Mouse (Mus musculus): ENCODE measurements around the gene Nln. TPM values are rescaled to one million over a fixed set of nuclear protein-coding genes. Genes with fewer than 3 reads are reported as not detected.

The Nln gene
- total RNA-seq, 4 experiments from 2014 or later, result 10.5 to 13.8 (median 11.0) TPM

DNA sequence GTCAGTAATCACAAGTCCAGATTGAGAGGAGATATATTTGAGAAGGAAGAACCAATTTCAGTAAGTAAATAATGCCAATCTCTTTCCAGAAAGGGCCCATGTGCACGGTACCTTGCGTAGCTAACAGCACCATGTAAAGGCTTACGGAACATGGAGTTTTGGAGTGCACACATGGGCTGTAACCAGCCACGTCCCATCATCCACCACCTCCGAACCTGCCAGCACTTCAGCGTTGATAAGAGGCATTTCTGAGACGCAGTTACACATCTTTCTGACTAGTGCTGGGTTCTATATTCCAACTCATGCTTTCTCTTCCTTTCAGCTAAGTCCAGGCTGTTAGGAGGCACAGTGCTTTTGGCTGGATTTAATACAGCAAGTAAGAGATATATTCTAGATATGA, 12.2 kb downstream of the Nln start:
- DNase-seq (ENCODE audit: low spot score), result no peak

DNA sequence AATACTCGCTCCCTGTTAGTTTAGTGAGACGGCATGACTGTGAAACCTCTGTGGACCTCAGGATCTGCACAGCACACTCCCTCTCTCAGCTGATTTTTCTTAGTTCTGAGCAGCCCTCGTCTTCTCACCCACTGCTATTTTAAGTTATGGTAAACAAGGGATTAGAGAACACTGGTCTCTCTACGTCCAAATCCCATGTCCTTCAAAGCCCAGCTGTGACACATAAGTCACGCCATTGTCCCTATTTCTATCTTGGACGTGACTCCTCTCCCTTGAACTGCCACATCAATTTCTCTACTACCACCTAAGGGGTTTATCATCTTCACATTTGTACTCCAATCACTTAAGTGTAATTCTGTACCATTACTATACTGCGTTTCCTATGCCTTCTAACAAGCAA, 13.5 kb downstream of the Nln start:
- no peak for DNase-seq (ENCODE audit: low spot score)

DNA sequence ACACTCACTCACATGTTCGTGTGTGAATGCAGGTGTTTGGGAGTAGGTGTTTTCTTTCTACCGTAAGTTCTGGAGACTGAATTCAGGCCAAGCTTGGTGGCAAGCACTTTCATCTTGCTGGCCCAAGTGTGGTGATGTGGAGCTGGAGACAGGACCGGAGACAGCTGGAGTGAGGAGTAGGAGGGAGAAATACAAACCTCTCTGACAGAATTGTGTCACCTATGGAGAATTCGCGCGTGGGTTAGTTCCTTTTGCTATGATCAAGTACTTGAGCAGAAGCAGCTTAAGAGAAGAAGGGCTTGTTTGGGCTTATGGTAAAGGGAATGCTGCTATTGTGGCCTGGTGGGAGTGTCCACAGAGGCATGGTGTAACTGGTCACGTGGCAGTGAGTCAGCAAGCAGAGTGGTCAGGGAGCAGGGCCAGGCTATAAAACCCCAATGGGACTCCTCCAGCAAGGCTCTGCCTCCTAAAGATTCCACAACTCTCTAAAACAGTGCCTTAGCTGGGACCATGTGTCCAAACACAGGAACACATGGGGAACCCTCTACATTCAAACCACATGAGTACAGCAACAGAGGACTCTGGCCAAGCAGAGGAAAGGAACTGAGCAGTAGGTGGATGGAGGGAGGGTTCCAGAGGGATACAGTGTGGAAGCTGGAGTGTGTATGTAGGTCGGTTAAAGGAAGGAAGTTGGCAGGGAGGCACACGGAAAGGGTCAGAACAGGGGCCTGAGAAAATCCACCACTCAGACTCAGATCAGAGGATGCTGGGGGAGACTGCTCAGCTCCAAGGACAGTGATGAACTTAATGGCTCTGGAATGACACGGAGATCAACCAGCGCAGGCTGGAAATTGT, 14.7 kb downstream of the Nln start:
- peak; percentile 19 for DNase-seq (ENCODE audit: low spot score)

DNA sequence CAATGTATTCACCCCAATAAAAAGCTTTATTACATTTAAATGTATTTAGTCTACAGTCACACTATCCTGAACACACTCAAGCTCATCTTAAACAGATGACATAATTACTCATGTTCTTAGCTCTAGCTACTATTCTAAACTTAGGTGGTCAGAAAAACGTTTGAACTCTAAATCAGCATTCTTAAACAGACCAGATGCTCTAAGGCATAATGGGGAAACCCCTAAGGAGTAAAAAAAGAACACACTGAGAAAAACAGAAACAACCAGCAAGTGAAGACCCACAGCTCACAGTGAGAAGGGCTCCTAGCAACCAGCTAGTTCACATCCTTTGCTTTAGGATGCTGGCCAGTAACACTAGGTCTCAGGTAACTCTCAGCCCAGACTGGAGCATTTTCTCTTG, 17.7 kb downstream of the Nln start:
- DNase-seq (ENCODE audit: low spot score), result no peak

DNA sequence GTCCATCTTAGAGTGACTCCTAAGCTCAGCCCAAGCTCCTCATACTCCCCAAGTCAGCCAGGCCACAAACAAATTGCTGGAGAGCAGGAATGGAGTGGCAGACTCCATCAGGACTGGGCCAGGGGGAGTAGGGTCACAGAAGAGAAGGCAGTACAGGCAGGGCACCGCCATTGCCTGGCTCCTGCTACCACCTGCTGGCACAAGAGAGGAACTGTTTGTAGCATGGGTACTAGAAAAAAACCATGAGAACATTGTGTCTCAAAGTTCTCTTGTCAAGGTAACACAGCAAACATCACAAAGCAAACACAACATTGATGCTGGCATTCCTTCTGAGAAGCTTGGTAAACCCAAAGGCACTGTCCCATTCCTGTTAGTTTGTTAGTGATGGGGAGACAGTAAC, 20.0 kb downstream of the Nln start:
- DNase-seq (ENCODE audit: low spot score), result peak; percentile 24

DNA sequence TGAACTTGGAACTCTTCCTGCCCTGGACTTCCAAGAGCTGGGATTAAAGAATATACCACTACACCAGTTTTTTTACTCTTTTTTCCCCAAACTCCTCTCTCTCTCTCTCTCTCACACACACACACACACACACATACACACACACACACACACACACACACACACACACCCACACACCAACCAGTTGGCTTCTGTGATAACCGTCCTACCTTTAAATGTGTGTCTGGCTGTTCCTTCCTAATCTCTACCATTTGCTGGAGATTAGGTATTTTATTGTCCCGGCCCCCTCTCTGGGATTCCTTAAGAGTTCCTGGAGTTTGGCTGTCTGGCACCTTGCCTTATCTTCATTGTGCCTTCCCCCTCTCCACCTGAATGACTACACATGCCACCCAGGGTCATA, 24.8 kb downstream of the Nln start:
- no peak for DNase-seq (ENCODE audit: low spot score)

DNA sequence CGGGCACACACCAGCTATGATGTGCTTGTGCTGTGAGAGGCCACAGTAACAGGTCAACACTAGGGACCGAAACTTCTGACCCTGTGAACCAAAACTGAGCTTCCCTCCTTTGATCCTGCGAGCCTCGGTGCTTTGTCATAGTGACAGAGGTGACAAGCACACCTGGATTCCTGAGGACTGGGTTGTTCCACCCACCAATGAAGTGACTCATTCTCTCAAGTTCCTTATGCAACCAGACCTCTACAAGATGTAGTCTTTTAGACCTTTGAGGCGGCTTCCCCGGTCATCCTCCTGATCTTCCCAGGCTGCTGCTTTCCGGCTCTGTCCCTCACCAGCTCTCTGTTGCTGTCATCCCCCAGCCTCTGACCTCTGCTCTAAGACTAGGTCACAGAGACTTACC, 26.9 kb downstream of the Nln start:
- DNase-seq (ENCODE audit: low spot score), result no peak

DNA sequence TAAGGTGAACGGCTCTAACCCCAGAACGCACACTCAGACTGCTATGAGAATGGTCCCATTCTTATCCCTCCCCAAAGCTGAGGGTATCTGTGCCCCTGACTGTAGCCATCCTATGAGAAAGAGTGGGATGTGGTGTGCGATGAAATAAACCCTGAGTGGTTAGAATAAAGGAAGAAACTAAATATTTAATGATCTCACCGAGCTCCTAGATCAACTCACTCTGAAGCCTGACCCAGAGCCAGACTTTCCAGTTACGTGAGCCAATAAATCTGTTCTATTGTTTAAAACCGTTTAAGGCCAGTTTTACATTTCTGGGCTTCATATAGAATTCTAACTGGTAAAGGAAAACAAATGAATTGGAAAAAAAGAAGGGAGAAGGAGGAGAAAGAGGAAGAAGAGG, 32.4 kb downstream of the Nln start:
- no peak for DNase-seq (ENCODE audit: low spot score)

DNA sequence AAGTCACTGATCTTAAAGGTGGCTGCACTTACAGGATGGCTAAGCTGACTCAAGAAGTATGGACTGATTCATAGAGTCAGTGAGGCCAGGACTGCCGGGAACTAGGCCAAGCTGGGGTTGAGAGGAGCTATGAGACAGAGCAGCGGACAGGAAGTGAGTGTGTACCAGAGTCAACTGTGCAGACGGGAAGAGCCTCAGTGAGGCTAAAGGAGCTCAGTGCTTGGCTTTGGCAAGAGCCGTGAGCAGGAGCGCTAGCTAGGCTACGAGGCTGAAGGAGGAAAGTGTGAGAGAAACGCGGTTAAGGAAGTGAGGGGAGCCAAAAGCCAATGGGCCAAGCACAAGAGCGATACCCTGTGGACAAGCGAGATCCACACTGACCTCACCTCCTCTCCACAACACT, 34.7 kb downstream of the Nln start:
- peak; percentile 57 for DNase-seq (ENCODE audit: low spot score)

DNA sequence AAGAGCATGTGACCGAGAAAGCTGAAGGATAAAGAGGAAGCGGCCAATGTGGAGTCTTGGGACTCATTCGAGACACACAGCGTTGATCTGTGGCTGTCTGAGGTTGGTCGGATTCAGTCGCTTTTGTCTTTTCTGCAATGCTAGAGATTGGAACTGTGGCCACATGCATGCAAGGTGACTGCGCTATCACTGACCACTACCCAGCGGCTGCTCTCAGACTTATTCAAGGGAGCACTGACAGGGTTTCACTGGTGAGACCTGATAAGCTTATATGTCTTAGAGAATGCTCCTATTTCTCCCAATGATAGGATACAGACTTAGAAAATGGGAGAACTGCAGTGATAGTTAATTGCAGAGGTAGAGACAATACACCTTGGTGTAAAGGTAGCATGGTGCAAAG, 35.2 kb downstream of the Nln start:
- no peak for DNase-seq (ENCODE audit: low spot score)

DNA sequence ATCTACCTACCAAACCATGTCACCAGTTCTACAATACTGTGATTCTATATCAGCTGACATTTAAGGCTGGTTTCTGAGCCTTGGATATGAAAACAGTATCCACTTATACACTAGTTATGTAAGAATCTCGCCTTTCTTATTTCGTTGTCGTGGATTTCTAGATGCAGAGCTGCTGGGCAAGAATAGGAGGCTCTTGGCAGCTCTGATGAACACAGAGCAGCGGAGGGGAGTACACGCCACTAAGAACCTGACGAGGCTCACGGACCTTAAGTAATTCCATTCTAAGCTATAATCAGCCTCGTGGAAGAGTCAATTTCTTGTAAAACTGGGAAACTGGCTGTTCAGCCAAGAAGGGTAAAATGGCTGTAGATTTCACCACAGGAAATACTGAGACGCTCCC, 37.1 kb downstream of the Nln start:
- DNase-seq (ENCODE audit: low spot score), result no peak

DNA sequence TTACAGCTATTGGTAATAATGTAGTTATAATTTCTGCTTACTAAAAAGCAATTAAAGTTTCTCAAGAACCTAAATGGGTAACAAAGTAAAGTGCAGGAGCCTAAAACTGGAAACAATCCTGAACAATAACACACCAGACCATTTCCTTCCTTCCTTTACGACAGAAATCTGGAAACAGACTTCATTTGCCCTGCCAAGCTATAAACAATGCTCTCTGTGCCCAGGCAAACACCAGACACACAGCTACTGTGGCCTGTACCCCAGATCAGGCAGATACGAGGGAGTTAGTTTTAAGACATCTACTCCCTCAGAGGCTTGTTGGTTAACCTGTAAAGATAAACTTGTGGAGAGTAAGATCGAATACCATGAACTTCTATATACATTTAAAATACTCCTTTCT, 38.7 kb downstream of the Nln start:
- no peak for DNase-seq (ENCODE audit: low spot score)

DNA sequence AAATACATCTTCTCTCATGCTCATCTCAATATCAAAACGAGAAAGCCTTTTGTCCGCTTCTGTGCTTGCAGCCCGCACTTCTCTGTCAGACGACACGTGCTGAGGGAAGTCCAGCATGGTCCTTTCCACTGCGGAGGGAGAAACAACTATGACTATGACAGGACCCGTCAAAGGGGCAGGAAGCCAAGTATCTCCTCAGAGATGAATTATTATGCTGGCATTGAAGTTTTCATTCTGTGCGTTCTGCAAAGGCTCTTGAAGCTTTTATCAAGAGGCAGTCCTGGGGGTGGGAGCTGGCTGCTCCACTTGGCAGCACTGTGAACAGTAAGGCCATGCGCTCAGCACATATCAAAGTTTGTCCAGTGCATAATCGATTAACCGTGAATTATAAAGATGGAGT, 40.2 kb downstream of the Nln start:
- DNase-seq (ENCODE audit: low spot score), result no peak

DNA sequence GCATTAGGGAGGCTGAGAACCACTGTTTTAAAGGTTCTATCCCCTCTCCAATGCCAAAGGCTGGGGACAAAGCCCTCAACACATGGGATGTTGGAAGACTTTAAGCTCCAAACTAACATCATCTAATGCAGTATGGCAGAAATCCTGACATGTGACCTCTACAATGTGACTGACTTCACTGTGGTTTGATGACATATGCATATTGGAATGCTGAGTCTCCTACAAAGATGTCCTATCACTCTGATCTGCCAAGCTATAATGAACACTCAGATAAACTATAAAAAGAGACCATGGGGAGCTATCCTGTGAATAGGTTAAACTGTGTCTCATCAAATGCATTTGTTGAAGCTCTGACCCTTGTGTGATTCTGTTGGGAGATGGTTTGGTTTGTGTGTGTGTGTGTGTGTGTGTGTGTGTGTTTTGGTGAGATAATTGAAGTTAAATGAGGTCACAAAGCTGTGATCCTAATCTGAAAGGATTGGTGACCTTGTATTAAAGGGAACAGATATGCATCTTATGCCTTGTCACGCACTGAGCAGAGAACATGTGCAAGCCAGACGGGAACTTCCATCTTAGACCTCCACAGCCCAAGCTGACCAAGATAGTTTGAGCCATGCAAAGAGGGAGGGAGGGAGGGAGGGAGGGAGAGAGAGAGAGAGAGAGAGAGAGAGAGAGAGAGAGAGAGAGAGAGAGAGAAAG, 43.6 kb downstream of the Nln start:
- DNase-seq (ENCODE audit: low spot score), result no peak

DNA sequence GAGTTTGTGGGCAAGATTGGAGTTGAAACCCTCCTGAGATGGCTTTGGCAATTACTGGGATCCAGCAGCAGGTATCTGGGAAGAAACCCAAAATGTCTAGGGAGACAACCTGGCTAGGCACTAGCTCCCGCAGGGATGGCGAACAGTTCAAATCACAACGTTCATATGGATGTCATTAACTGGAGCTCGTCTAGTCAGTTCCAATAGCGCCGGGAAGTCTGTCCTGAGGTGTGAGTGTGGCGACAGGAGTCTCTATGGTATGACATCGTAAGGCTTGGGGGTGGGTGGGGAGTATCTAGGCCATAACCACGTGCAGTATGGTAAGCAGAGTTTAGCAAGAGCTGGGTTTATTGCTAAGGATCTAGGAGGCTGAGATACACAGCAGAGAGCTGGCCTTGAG, 46.4 kb downstream of the Nln start:
- DNase-seq (ENCODE audit: low spot score), result no peak

DNA sequence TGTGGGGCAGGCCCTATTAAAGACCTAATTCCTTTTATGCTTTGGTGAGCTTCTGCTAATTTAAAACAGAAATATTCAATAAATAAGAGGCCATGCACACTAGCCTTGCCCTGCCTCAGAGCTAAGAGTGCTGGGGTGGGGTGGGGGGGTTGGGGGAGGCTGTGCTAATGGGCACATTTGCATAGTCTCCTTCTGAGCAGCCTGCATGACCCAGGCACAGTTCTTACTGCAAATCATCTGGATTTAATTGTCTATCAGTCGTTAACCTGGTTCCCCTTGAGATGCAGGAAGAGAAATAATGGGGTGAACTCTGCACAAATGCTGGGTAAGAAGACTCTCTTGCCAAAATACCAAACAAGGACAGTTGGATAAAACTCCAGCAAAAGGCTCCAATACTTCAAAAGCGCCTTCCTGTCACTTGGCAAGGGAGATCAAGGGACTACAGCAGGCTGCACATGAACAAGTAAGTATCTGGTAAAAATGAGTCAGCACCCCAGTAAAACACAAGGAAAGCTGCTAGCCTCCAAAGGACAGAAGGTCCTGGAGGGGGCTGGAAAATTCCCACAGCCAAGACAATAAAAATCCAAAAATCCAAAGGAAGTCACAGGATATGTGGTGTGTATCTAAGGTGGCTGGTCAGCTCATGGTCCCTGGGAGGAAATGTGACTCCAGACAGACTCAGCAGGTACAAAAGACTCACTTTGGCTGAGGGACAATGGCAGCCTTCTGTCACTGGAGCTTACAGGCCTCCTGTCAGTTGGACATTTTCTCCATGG, 47.3 kb downstream of the Nln start:
- DNase-seq (ENCODE audit: low spot score), result no peak

DNA sequence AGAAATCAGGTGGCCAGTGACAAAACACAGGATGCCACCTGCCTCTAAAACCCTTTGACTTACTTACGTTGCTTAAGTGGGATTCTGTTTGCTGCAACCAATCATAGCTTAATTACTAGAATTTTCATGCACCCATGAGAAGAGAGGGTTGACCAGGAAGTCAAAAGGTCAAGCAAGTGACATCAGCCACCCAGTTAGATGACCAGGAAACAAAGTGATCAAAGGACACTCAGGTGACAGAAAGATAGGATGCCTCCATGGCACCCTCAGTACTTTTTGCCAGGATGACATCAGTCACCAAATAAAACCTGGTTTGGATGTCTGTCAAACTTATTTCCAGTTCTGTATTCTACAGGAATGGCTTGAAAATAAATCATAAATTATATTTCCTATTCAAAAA, 49.2 kb downstream of the Nln start:
- DNase-seq (ENCODE audit: low spot score), result no peak

DNA sequence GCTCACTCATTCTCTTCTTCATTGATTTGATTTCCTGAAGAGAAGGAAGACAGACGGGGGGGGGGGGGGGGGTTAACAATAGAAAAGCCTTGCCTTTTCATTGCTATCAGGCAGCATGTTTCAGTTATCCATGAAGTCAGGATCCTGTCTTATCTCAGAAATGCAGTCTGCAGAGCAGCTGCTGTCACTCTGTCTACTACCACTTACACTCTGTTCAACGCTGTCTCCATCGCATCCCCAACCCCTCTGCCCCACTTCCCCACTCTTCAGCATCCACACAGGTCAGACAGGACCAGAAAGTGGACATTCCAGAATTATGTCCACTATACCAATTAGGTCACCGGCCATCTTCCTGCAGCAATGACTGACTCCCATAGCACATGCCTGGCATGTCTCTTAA, 49.9 kb downstream of the Nln start:
- DNase-seq (ENCODE audit: low spot score), result no peak

DNA sequence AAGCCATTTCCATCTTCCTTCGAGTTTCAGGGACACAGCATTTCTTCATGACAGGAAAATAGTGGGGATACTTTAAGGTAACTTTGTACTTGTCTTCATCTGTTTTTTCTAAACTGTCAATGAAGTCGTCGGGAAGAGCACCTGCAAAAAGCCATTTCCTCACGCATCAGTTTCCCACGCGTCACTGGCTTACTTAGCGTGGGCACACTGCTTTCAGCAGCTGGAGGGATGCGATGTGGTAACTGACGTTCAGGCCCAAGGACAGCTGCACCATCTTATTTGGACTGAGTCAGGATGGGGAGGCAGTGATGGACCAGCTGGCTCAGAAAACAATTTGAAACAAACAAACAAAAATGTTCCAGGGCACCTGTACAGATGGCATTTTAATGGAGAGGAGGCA, 50.7 kb downstream of the Nln start:
- DNase-seq (ENCODE audit: low spot score), result no peak

DNA sequence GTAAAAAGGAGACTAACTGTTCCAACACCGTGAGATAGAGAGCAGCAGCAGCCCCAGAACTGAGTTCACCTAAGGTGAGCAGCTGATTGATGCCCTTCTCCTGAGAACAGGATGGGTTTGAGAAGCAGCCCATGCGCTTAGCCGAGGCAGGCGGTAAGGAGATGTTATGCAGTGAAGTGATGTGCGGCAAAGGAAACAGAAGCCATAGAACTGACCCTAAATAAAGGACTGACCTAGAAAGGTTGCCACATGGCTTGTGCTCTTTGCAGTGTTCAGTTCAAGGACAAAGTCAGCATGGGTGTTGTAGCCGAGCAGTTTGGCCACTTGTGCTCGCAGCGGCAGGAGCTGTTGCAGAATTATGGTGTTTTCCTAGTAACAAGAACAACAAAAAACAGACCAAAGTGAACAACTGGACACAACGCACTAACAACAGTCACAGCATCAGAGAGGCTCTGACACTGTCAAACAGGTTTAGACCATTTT, 57.1 kb downstream of the Nln start:
- no peak for DNase-seq (ENCODE audit: low spot score)

DNA sequence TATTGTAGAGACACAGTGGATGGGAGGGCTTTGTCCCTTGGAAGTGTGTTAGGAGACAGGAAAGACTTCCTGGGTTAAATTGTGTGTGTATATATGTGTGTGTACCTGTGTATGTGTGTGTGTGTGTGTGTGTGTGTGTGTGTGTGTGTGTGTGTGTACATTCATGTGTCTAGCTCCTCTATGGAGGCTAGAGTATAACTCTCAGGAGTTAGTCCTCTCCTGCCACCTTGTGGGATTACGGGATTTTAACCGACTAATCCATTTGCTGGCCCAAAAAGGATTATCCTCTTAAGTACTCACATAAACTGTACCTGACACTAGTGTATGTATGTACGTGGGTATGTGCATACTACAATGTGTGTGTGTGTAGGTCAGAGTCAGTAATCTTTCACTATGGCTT, 60.6 kb downstream of the Nln start:
- no peak for DNase-seq (ENCODE audit: low spot score)

DNA sequence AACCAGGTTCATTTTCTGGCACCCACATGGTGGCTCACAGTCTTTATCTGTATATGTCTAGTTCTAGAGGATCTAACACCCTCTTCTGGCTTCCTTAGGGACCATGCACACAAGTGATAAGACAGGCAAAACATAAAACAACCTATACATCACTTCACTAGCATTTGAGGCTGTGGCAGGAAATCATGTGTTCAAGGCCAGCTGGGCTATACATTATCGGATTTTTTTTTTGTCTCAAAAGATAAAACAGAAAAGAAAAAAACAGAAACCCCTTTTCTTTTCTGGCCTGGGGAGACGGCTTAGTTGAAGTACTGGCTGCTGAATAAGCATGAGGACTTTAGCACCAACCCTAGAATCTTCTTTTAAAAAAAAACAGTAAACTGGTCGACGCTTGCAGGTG, 64.3 kb downstream of the Nln start:
- DNase-seq (ENCODE audit: low spot score), result no peak

DNA sequence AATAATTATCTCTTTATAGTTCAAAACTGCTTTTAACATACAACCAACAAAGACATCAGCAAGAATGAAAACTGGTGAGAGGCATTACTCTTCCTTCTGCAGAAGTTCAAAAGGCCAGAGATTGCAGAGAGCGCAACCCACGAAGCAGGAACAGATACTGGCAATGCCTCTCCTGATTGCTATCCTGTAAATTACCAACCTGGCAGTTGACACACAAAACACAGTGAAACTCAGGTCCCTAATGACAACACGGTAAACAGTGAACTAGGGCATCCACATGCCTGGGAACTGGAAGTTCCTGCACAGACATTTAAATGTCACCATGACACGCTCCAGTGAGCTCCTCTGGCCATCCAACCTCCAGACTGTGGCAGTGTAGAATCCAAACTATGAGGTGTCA, 65.1 kb downstream of the Nln start:
- no peak for DNase-seq (ENCODE audit: low spot score)

Measured in heart, adult 8-10 months (tissue).